Mouse (Mus musculus): ENCODE results near the gene Tchp. TPM values are rescaled to one million over a fixed set of nuclear protein-coding genes. Genes with fewer than 3 reads are reported as not detected.
A peak's percentile ranks its signal among the peaks of the same experiment; 100 is the strongest.

Gene Tchp
- polyA plus RNA-seq, 1 experiment from 2014 or later = 16.5 TPM

- peaks cover 69% of the 10 kb centered on the region for H3K4me1 ChIP-seq
- 50% methylated on average over 19 of the region's 19 CpGs for WGBS
- no peak overlapping the region for H3K4me3 ChIP-seq (replicated peaks)
- no peaks in the 10 kb centered on the region for H3K27me3 ChIP-seq
- peak overlapping the region; percentile 54 for H3K27ac ChIP-seq
- H3K36me3 ChIP-seq = peaks cover 13% of the 10 kb centered on the region; the same call in 1 of the 2 replicates
- no peak overlapping the region for H3K4me2 ChIP-seq
- no peak for ATAC-seq (replicated peaks; ENCODE audit: low FRiP score)
- H3K9me3 ChIP-seq (replicated peaks) = no peaks in the 10 kb centered on the region
- H3K9ac ChIP-seq = no peak overlapping the region
These were observed 26.8 kb upstream of the Tchp start for GRCm38 (mm10) chr5:114680676-114681285.

GRCm38 (mm10) chr5:114681717-114682116 is 25.8 kb upstream of the Tchp start:
- WGBS = 56% methylated on average over 8 of the region's 8 CpGs
- H3K4me2 ChIP-seq = no peak overlapping the region
- peaks cover 69% of the 10 kb centered on the region for H3K4me1 ChIP-seq
- H3K9ac ChIP-seq = 0 out of 2 replicates have a peak overlapping the region, but pooled peaks have one; percentile 18
- no peak overlapping the region for H3K4me3 ChIP-seq (replicated peaks)
- peak overlapping the region; percentile 54 for H3K27ac ChIP-seq
- no peaks in the 10 kb centered on the region for H3K27me3 ChIP-seq
- no peak for ATAC-seq (replicated peaks; ENCODE audit: low FRiP score)
- H3K36me3 ChIP-seq = peaks cover 5% of the 10 kb centered on the region; the same call in 1 of the 2 replicates
- H3K9me3 ChIP-seq (replicated peaks) = no peaks in the 10 kb centered on the region

GRCm38 (mm10) chr5:114685986-114686385 is 21.6 kb upstream of the Tchp start:
- Histone ChIP-seq H3K36me3 (no peaks in the 10 kb centered on the region), H3K4me3 (replicated peaks) (no peak overlapping the region), H3K4me2 (no peak overlapping the region), H3K27ac (no peak overlapping the region), H3K27me3 (no peaks in the 10 kb centered on the region), H3K4me1 (peaks cover 72% of the 10 kb centered on the region), H3K9ac (no peak overlapping the region), H3K9me3 (replicated peaks) (no peaks in the 10 kb centered on the region)
- ATAC-seq (replicated peaks; ENCODE audit: low FRiP score) = no peak
- WGBS = 85% methylated on average over 5 of the region's 5 CpGs

- peaks cover 68% of the 10 kb centered on the region for H3K4me1 ChIP-seq
- H3K4me3 ChIP-seq (replicated peaks) = no peak overlapping the region
- H3K9me3 ChIP-seq (replicated peaks) = no peaks in the 10 kb centered on the region
- no peak for ATAC-seq (replicated peaks; ENCODE audit: low FRiP score)
- H3K36me3 ChIP-seq = no peaks in the 10 kb centered on the region
- H3K27me3 ChIP-seq = no peaks in the 10 kb centered on the region
- no peak overlapping the region for H3K27ac ChIP-seq
- 40% methylated on average over 7 of the region's 7 CpGs for WGBS
- H3K9ac ChIP-seq = no peak overlapping the region
- no peak overlapping the region for H3K4me2 ChIP-seq
These were observed 20.8 kb upstream of the Tchp start for GRCm38 (mm10) chr5:114686726-114687210.

- no peaks in the 10 kb centered on the region for H3K27me3 ChIP-seq
- no peak for ATAC-seq (replicated peaks; ENCODE audit: low FRiP score)
These were observed 19.7 kb upstream of the Tchp start for GRCm38 (mm10) chr5:114687901-114688300.

GRCm38 (mm10) chr5:114688703-114689102 is 18.9 kb upstream of the Tchp start:
- H3K9ac ChIP-seq = no peak overlapping the region
- no peaks in the 10 kb centered on the region for H3K27me3 ChIP-seq
- no peaks in the 10 kb centered on the region for H3K9me3 ChIP-seq (replicated peaks)
- no peaks in the 10 kb centered on the region for H3K36me3 ChIP-seq
- ATAC-seq (replicated peaks; ENCODE audit: low FRiP score) = no peak
- peak overlapping the region; percentile 12; the same call in 1 of the 2 replicates for H3K4me2 ChIP-seq
- WGBS = 83% methylated on average over 13 of the region's 13 CpGs
- H3K4me1 ChIP-seq = peaks cover 49% of the 10 kb centered on the region
- no peak overlapping the region for H3K27ac ChIP-seq
- H3K4me3 ChIP-seq (replicated peaks) = no peak overlapping the region

More at GRCm38 (mm10) chr5:114687901-114688300, 19.7 kb upstream of the Tchp start:
- Histone ChIP-seq H3K9me3 (replicated peaks) (no peaks in the 10 kb centered on the region), H3K36me3 (no peaks in the 10 kb centered on the region), H3K4me1 (peaks cover 57% of the 10 kb centered on the region), H3K4me2 (no peak overlapping the region), H3K9ac (no peak overlapping the region), H3K27ac (no peak overlapping the region), H3K4me3 (replicated peaks) (no peak overlapping the region)

- peak overlapping the region; percentile 71 for H3K9ac ChIP-seq
- no peaks in the 10 kb centered on the region for H3K9me3 ChIP-seq (replicated peaks)
- ATAC-seq (replicated peaks; ENCODE audit: low FRiP score) = no peak
- H3K4me1 ChIP-seq = peaks cover 40% of the 10 kb centered on the region
- H3K27me3 ChIP-seq = no peaks in the 10 kb centered on the region
- H3K27ac ChIP-seq = 0 out of 2 replicates have a peak overlapping the region, but pooled peaks have one; percentile 6
- H3K36me3 ChIP-seq = no peaks in the 10 kb centered on the region
- WGBS = 17% methylated on average over 16 of the region's 16 CpGs
- H3K4me2 ChIP-seq = peak overlapping the region; percentile 96
- H3K4me3 ChIP-seq (replicated peaks) = peak overlapping the region; percentile 72
These were observed 17.7 kb upstream of the Tchp start for GRCm38 (mm10) chr5:114689700-114690366.

- WGBS = 6% methylated on average over 66 of the region's 75 CpGs
- H3K27me3 ChIP-seq = no peaks in the 10 kb centered on the region
- H3K9me3 ChIP-seq (replicated peaks) = no peaks in the 10 kb centered on the region
- H3K9ac ChIP-seq = peak within 1 kb of the TSS; percentile 71
- H3K4me3 ChIP-seq (replicated peaks) = peak within 1 kb of the TSS; percentile 72
- 0 out of 2 replicates have a peak within 1 kb of the TSS, but pooled peaks have one; percentile 15 for H3K27ac ChIP-seq
- peak within 1 kb of the TSS; percentile 96 for H3K4me2 ChIP-seq
- peaks cover 34% of the 10 kb centered on the region for H3K4me1 ChIP-seq
- peak; percentile 95 for ATAC-seq (replicated peaks; ENCODE audit: low FRiP score)
- H3K36me3 ChIP-seq = no peaks in the 10 kb centered on the region
These were observed 16.7 kb upstream of the Tchp start, which contains the start of gene Gltp for GRCm38 (mm10) chr5:114690633-114691567. Gene Gltp, minus strand, starts transcription at chr5:114690984.

GRCm38 (mm10) chr5:114695775-114696174 is 11.8 kb upstream of the Tchp start:
- Histone ChIP-seq H3K4me1 (peaks cover 5% of the 10 kb centered on the region), H3K4me3 (replicated peaks) (no peak overlapping the region), H3K36me3 (no peaks in the 10 kb centered on the region), H3K27ac (no peak overlapping the region), H3K4me2 (no peak overlapping the region), H3K9ac (no peak overlapping the region), H3K27me3 (no peaks in the 10 kb centered on the region), H3K9me3 (replicated peaks) (no peaks in the 10 kb centered on the region)
- 60% methylated on average over 5 of the region's 5 CpGs for WGBS
- ATAC-seq (replicated peaks; ENCODE audit: low FRiP score) = no peak

GRCm38 (mm10) chr5:114696939-114697338 is 10.6 kb upstream of the Tchp start:
- no peaks in the 10 kb centered on the region for H3K9me3 ChIP-seq (replicated peaks)
- no peak overlapping the region for H3K4me2 ChIP-seq
- H3K4me1 ChIP-seq = no peaks in the 10 kb centered on the region
- H3K4me3 ChIP-seq (replicated peaks) = no peak overlapping the region
- no peaks in the 10 kb centered on the region for H3K36me3 ChIP-seq
- H3K9ac ChIP-seq = no peak overlapping the region
- 83% methylated on average over 17 of the region's 17 CpGs for WGBS
- no peak overlapping the region for H3K27ac ChIP-seq
- ATAC-seq (replicated peaks; ENCODE audit: low FRiP score) = no peak
- H3K27me3 ChIP-seq = no peaks in the 10 kb centered on the region

GRCm38 (mm10) chr5:114698044-114698746 is 9.4 kb upstream of the Tchp start:
- Histone ChIP-seq H3K4me2 (no peak overlapping the region), H3K27me3 (no peaks in the 10 kb centered on the region), H3K4me3 (replicated peaks) (no peak overlapping the region), H3K4me1 (no peaks in the 10 kb centered on the region; the same call in 1 of the 2 replicates), H3K9me3 (replicated peaks) (no peaks in the 10 kb centered on the region), H3K27ac (no peak overlapping the region), H3K9ac (no peak overlapping the region), H3K36me3 (no peaks in the 10 kb centered on the region)
- no peak for ATAC-seq (replicated peaks; ENCODE audit: low FRiP score)
- 88% methylated on average over 19 of the region's 19 CpGs for WGBS

Data from kidney, embryonic 15.5 days (tissue).